Mouse (Mus musculus) bone marrow, adult 2 months (tissue): ENCODE measurements around the gene Pcsk5.

ENCODE experiments used
- CTCF ChIP-seq: fragments of 200-500 bp; IDR thresholded peaks from 2 replicates; pipeline ENCODE4 v1.5.1; 2011; ENCODE audit warnings: low read length, control low read depth; ENCODE audit not compliant: control insufficient read depth, insufficient read depth
- POLR2A ChIP-seq: fragments of 200-500 bp; IDR thresholded peaks from 2 replicates; pipeline ENCODE4 v1.6.1; 2011; ENCODE audit warnings: low read depth, mild to moderate bottlenecking, control low read depth, low read length, borderline replicate concordance; ENCODE audit not compliant: control insufficient read depth

DNA sequence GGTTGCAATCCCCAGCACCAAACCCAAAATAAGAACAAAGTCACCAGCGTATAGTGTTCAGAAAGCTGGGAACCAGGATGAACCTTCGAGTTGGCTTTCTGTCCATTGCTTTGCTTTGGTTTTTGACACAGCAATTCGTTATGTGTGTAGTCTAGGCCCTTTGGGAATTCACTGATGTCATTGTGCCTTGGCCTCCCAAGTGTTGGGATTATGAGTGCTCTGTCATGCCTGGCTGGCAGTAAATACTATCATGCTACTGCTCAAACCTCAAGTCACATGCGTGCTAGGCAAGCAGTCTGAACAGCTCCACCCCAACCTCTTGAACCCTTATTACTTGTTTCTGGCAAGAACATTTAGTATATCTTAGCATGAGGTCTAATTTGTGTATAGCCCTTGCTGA lies 434.3 kb downstream of the Pcsk5 start:
- TF ChIP-seq POLR2A, result no peak
- TF ChIP-seq CTCF, result no peak
